Mouse (Mus musculus): ENCODE results near the gene Mfap3l.

GRCm38 (mm10) chr8:60714724-60715123 lies 82.1 kb downstream of the Mfap3l start:
- no peak for TF ChIP-seq POLR2A (IDR thresholded peaks at IDR 0.05; ENCODE audit: low read depth, low read length)
- TF ChIP-seq CTCF (IDR thresholded peaks at IDR 0.05; ENCODE audit: extremely low read depth, insufficient read length, insufficient replicate concordance, low read depth, low read length): no peak

Measured in small intestine, adult 2 months (tissue).